Mouse (Mus musculus) kidney, embryonic 14.5 days (tissue): ENCODE results near the gene Tns1. TPM values are rescaled to one million over a fixed set of nuclear protein-coding genes. Genes with fewer than 3 reads are reported as not detected.

Source experiments
- ATAC-seq: fragments of 200-750 bp; cut with Nextera tagmentation; 2 replicates; pipeline ENCODE4 v1.8.0; 2017; ENCODE audit warnings: moderate number of reproducible peaks, mild to moderate bottlenecking, moderate TSS enrichment, moderate library complexity; ENCODE audit not compliant: low FRiP score, low TSS enrichment
- H3K27ac ChIP-seq: fragments of 300-500 bp; sonication (generic); 2 replicates; pipeline ENCODE4 v1.5.1; 2014; ENCODE audit warnings: low read depth, mild to moderate bottlenecking, low read length, moderate library complexity, mixed read lengths
- H3K27me3 ChIP-seq: fragments of 300-500 bp; sonication (generic); 2 replicates; pipeline ENCODE4 v1.6.1; 2014; ENCODE audit warnings: mild to moderate bottlenecking, low read length; ENCODE audit not compliant: control insufficient read depth, insufficient read depth
- H3K36me3 ChIP-seq: fragments of 300-500 bp; sonication (generic); 2 replicates; pipeline ENCODE4 v1.6.1; 2014; ENCODE audit warnings: low read length, mixed read lengths; ENCODE audit not compliant: control insufficient read depth, insufficient read depth
- H3K4me1 ChIP-seq: fragments of 300-500 bp; sonication (generic); 2 replicates; pipeline ENCODE4 v1.6.1; 2014; ENCODE audit warnings: low read length, mixed read lengths; ENCODE audit not compliant: control insufficient read depth, insufficient read depth
- H3K4me2 ChIP-seq: fragments of 300-500 bp; sonication (generic); replicated peaks from 2 replicates; pipeline ENCODE4 v1.6.1; 2014; ENCODE audit warnings: low read depth, mild to moderate bottlenecking, low read length
- H3K4me3 ChIP-seq: fragments of 300-500 bp; sonication (generic); 2 replicates; pipeline ENCODE4 v1.5.1; 2014; ENCODE audit warnings: mild to moderate bottlenecking, low read length
- H3K9ac ChIP-seq: fragments of 300-500 bp; sonication (generic); 2 replicates; pipeline ENCODE4 v1.6.1; 2014; ENCODE audit warnings: low read depth, mild to moderate bottlenecking, low read length, moderate library complexity
- H3K9me3 ChIP-seq: fragments of 300-500 bp; sonication (generic); 2 replicates; pipeline ENCODE4 v1.6.1; 2016; ENCODE audit warnings: low read length; ENCODE audit not compliant: control insufficient read depth
- WGBS: fragments of 180-500 bp; shearing (Covaris S2); extraction: QIAGEN DNeasy Blood & Tissue Kit; methylation state at CpG from one replicate; pipeline ENCODE4 v1.1.7; 2014; 5-methylcytosine and 5-hydroxymethylcytosine counted together
- polyA plus RNA-seq: library from polyadenylated mRNA; unstranded; fragments of >200 nt; fragmentation: Nextera tagmentation; extraction: Ambion mirVana; gene quantifications from 2 replicates; pipeline ENCODE4 v1.2.1, GENCODE M21; 2014

The Tns1 gene
- polyA plus RNA-seq, 1 experiment from 2014 or later: 59.2 TPM

- no peaks in the 10 kb centered on the region for H3K9me3 ChIP-seq
- no peaks in the 10 kb centered on the region for H3K36me3 ChIP-seq
- H3K4me2 ChIP-seq: no peak within 1 kb of the TSS
- no peak within 1 kb of the TSS for H3K9ac ChIP-seq
- H3K27ac ChIP-seq: no peak within 1 kb of the TSS
- WGBS: 70% methylated on average over 8 of the region's 8 CpGs
- no peaks in the 10 kb centered on the region for H3K4me1 ChIP-seq
- no peaks in the 10 kb centered on the region for H3K27me3 ChIP-seq
- ATAC-seq: no peak
- H3K4me3 ChIP-seq: no peak within 1 kb of the TSS
These were observed 29.4 kb upstream of the Tns1 start, which contains the start of gene Cxcr2 for GRCm38 (mm10) chr1:74153461-74154184. Gene Cxcr2 (plus strand): TSS chr1:74153989.

DNA sequence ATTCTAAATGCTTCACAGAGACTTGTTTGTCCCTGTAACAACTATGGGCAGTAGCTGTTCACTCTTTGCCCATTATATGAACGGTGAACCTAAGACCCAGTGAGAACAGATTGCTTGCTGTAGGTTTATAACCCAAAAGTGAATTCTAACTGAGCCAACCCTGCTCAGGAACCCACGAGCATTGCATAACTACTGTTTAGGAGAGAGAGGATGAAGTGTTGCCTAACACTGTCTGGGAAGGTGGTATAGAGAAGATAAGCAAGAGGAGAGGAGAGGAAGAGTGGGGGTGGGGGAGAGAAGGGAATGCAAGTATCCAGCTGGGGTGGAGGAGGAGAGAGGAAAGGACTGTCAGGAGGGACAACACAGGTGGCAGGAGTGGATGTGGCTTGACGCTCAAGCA, 26.8 kb upstream of the Tns1 start:
- no peak overlapping the region for H3K27ac ChIP-seq
- no peaks in the 10 kb centered on the region for H3K36me3 ChIP-seq
- H3K9ac ChIP-seq: no peak overlapping the region
- WGBS: 76% methylated on average over 3 of the region's 3 CpGs
- no peaks in the 10 kb centered on the region for H3K27me3 ChIP-seq
- H3K4me2 ChIP-seq: no peak overlapping the region
- no peak overlapping the region for H3K4me3 ChIP-seq
- no peak for ATAC-seq
- H3K4me1 ChIP-seq: no peaks in the 10 kb centered on the region
- no peaks in the 10 kb centered on the region for H3K9me3 ChIP-seq

- no peaks in the 10 kb centered on the region for H3K4me1 ChIP-seq
- H3K36me3 ChIP-seq: no peaks in the 10 kb centered on the region
- H3K4me2 ChIP-seq: no peak overlapping the region
- no peak for ATAC-seq
- H3K4me3 ChIP-seq: no peak overlapping the region
- H3K27me3 ChIP-seq: no peaks in the 10 kb centered on the region
- H3K27ac ChIP-seq: no peak overlapping the region
- H3K9me3 ChIP-seq: no peaks in the 10 kb centered on the region
- no peak overlapping the region for H3K9ac ChIP-seq
- WGBS: 72% methylated on average over 3 of the region's 3 CpGs
These were observed 25.9 kb upstream of the Tns1 start for GRCm38 (mm10) chr1:74150101-74150500.

DNA sequence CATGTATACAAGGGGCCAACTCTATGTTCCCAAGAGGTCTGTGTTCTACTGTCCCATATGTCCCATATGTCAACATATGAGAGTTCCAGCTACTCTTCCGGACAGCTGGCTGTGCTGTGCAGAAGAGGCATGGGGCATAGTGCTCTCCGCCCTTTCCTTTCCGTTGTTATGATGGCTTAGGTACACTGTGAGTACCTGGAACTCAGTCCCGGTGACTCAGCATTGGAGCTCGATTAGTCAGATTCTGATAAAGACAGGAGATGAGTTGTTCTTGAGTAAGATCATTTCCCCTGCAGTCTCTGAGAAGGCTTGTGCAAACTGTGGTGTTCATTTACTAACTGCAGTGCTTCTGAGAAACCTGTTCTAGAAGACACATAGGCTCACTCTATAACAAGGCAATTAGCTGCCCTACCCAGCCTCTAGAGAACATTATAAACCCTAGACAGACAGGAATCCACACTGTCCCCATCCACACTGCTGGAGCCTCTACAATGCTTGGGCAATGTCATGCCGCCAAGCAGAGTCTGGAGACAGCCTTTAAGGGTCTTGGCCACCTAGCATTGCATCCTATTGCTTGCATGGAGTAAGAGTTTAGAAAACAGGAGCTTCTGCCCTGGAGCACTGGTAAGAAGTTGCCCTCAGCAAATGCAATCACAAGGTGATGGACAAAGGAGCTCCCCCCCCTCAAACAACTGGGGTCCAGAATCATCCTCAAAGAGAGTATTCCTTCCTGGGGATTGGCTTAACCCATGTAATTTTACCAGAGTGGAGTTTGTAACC, 25.0 kb upstream of the Tns1 start:
- H3K4me2 ChIP-seq: no peak overlapping the region
- no peaks in the 10 kb centered on the region for H3K27me3 ChIP-seq
- WGBS: 95% methylated on average over 6 of the region's 6 CpGs
- no peaks in the 10 kb centered on the region for H3K36me3 ChIP-seq
- no peaks in the 10 kb centered on the region for H3K4me1 ChIP-seq
- H3K4me3 ChIP-seq: no peak overlapping the region
- no peak for ATAC-seq
- no peaks in the 10 kb centered on the region for H3K9me3 ChIP-seq
- H3K27ac ChIP-seq: no peak overlapping the region
- no peak overlapping the region for H3K9ac ChIP-seq

DNA sequence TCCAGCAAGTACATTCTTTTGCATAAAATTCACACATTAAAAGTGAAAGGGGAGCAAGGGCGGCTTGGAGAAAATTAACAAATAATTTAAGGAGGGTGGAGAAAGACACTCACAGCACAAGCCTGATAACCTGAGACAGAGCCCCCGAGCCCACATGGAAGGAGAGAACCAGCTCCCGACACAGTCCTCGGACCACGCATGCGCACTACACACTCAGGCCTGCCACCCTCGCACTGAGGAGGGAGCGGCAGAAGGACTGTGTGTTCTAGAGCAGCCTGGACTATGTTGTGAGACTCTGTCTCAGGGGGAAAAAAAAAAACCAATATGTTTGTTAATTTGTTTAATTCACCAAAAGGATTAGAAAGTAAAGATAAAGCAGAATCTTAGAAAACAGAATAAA, 17.5 kb upstream of the Tns1 start:
- Histone ChIP-seq H3K27me3 (no peaks in the 10 kb centered on the region), H3K9ac (no peak overlapping the region), H3K4me1 (no peaks in the 10 kb centered on the region), H3K9me3 (no peaks in the 10 kb centered on the region), H3K27ac (no peak overlapping the region), H3K4me2 (no peak overlapping the region), H3K4me3 (no peak overlapping the region), H3K36me3 (no peaks in the 10 kb centered on the region)
- ATAC-seq: no peak
- WGBS: 80% methylated on average over 8 of the region's 8 CpGs

- 56% methylated on average over 3 of the region's 3 CpGs for WGBS
- no peaks in the 10 kb centered on the region for H3K4me1 ChIP-seq
- H3K27me3 ChIP-seq: no peaks in the 10 kb centered on the region
- H3K4me2 ChIP-seq: no peak overlapping the region
- no peaks in the 10 kb centered on the region for H3K9me3 ChIP-seq
- H3K27ac ChIP-seq: no peak overlapping the region
- no peak overlapping the region for H3K4me3 ChIP-seq
- H3K36me3 ChIP-seq: no peaks in the 10 kb centered on the region
- no peak overlapping the region for H3K9ac ChIP-seq
- no peak for ATAC-seq
These were observed 15.2 kb upstream of the Tns1 start for GRCm38 (mm10) chr1:74139415-74139814.

DNA sequence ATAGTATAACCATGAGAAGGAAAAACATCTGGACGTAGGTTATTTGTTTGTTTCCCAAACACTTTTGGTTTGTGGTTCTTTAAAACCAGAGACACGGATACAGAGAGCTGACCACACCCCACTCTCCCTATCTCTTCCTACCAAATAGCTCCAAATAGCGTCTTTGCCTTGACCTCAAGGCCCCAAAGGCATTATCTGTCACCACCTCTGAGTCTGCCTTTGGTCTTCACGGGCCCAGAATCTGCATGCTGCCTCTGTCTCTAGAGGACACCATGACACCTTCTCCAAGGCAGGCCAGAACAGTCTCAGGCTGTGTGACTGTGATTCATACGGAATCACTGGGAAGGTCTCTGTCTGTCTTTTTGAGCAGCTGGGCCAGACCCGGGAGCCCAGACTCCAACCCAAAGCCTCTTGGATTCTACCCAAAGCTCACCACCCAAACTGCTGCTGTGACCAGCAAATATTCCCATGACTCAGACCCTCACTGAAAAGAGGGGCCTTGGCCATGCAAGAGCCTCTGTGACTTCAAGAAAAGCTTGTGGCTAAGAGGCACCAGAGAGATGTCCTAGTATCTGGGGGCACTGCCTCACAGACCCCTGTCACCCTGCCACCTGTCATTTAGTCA, 11.2 kb upstream of the Tns1 start:
- Histone ChIP-seq H3K9ac (no peak overlapping the region), H3K27me3 (no peaks in the 10 kb centered on the region), H3K4me3 (no peak overlapping the region), H3K9me3 (no peaks in the 10 kb centered on the region), H3K27ac (no peak overlapping the region), H3K4me2 (no peak overlapping the region), H3K36me3 (no peaks in the 10 kb centered on the region), H3K4me1 (no peaks in the 10 kb centered on the region)
- 71% methylated on average over 6 of the region's 6 CpGs for WGBS
- no peak for ATAC-seq

DNA sequence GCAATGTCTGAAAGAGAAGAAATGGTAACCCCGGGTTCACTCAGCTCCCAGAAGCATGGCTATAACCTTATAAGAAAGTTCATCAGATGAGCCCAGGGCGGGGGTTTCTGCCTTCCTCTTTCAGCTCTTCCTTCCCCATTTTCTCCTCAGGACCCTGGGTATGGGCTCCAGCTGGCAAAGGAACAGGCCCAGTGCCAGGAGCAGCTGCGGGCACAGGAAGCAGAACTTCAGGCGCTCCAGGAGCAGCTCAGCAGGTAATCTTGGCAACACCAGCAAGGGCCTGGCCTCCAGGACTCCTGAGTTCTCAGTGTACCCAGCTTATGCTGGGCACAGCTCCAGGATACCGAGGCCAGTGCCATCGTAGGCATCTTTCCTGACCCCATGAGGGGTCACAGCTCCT, 9.7 kb upstream of the Tns1 start:
- WGBS: 91% methylated on average over 6 of the region's 6 CpGs
- Histone ChIP-seq H3K4me3 (no peak overlapping the region), H3K27ac (no peak overlapping the region), H3K9ac (no peak overlapping the region), H3K27me3 (no peaks in the 10 kb centered on the region), H3K36me3 (no peaks in the 10 kb centered on the region), H3K4me2 (no peak overlapping the region), H3K9me3 (no peaks in the 10 kb centered on the region), H3K4me1 (no peaks in the 10 kb centered on the region)
- no peak for ATAC-seq

GRCm38 (mm10) chr1:74132011-74132410, 7.8 kb upstream of the Tns1 start:
- no peak overlapping the region for H3K4me3 ChIP-seq
- no peaks in the 10 kb centered on the region for H3K27me3 ChIP-seq
- H3K9me3 ChIP-seq: no peaks in the 10 kb centered on the region
- no peaks in the 10 kb centered on the region for H3K4me1 ChIP-seq
- ATAC-seq: no peak
- H3K36me3 ChIP-seq: no peaks in the 10 kb centered on the region
- no peak overlapping the region for H3K27ac ChIP-seq
- no peak overlapping the region for H3K4me2 ChIP-seq
- H3K9ac ChIP-seq: no peak overlapping the region
- 75% methylated on average over 3 of the region's 3 CpGs for WGBS
